Mouse (Mus musculus): ENCODE measurements around the gene Dcst2. TPM values are rescaled to one million over a fixed set of nuclear protein-coding genes. Genes with fewer than 3 reads are reported as not detected.

The Dcst2 gene
- polyA plus RNA-seq, 1 experiment from 2014 or later, result 2.8 TPM

DNA sequence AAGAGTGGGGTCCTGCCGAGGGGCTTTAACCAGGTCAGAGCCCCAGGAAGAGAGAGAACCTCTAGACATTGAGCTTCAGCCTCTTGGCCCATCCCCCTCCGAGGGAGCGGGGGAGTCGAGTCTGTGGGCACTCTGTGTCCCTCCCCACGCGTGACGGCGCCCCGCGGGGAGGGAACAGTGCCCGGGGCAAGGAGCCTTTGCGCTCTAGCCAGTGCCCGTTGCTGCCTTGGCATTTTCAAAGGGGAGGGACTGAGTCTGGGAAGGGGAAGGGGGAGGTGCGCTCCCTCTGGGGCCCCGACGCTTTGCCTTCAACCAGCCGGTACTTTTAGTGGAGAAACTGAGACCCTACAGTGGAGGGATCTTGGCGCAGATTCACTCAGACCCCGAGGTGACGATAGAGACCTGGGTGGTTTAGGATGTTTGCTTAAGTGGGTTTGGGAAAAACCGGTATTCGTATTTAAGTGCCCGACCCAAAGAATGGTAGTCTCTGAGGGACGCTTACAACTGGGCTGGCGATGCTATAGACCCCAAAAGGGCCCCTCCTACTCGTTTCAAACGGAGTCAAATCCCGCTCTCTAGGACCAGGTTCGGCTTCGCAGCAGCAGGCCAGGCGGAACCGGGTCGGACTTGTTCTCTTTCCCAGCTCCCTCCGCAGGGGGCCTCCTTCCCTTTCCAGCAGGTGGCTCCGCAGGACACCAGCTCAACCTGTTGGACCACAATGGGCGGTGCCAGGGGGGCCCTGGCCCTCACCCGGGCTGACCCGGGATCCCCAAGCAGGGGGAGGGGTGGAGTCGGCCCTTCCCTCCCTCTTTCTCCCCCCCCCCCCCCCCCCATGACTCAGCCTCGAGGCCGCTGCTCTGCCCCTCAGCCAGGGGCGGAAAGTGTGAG, 32.5 kb downstream of the Dcst2 start, which contains the start of gene Zbtb7b:
Zbtb7b (minus strand) TSS at position 771 of the 888 bp plus-strand sequence.
- H3K9ac ChIP-seq (ENCODE audit: low read depth, low read length), result peak within 1 kb of the TSS; percentile 85
- under 1% methylated on average over 40 of the region's 42 CpGs for WGBS
- H3K4me1 ChIP-seq (ENCODE audit: control insufficient read depth, insufficient read depth, low read length), result peaks cover 40% of the 10 kb centered on the region
- H3K36me3 ChIP-seq (ENCODE audit: control insufficient read depth, insufficient read depth, low read length), result no peaks in the 10 kb centered on the region
- peak within 1 kb of the TSS; percentile 99 for H3K4me2 ChIP-seq (ENCODE audit: low read depth, low read length)
- ATAC-seq, result peak; percentile 68
- no peaks in the 10 kb centered on the region for H3K27me3 ChIP-seq (replicated peaks; ENCODE audit: control insufficient read depth, insufficient read depth, low read length)
- H3K4me3 ChIP-seq (ENCODE audit: low read length), result peak within 1 kb of the TSS; percentile 77
- no peaks in the 10 kb centered on the region for H3K9me3 ChIP-seq (ENCODE audit: control insufficient read depth, low read length)
- peak within 1 kb of the TSS; percentile 97 for H3K27ac ChIP-seq (ENCODE audit: low read length)

DNA sequence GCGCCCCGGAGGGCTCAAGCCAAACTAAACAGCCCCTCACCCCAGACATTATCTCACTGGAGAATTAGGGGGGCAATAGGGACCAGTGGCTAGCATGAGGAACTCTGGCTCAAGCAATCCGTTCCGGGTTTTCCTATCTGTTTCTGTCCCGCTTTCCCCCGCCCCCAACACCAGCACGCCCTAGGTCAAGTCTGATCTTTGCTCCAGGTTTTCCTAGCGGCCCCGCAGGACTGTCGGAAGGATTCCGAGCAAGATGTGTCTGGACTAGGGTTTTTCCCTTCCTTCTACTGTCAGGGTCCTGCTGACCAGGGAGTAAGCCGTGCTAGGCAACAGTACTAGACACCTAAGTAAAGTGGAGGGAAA, 33.1 kb downstream of the Dcst2 start:
- no peaks in the 10 kb centered on the region for H3K27me3 ChIP-seq (replicated peaks; ENCODE audit: control insufficient read depth, insufficient read depth, low read length)
- H3K4me2 ChIP-seq (ENCODE audit: low read depth, low read length), result peak overlapping the region; percentile 99
- ATAC-seq, result peak; percentile 41
- no peaks in the 10 kb centered on the region for H3K9me3 ChIP-seq (ENCODE audit: control insufficient read depth, low read length)
- whole genome bisulfite sequencing, result under 1% methylated on average over 12 of the region's 12 CpGs
- peaks cover 34% of the 10 kb centered on the region for H3K4me1 ChIP-seq (ENCODE audit: control insufficient read depth, insufficient read depth, low read length)
- no peaks in the 10 kb centered on the region for H3K36me3 ChIP-seq (ENCODE audit: control insufficient read depth, insufficient read depth, low read length)
- peak overlapping the region; percentile 77 for H3K4me3 ChIP-seq (ENCODE audit: low read length)
- H3K27ac ChIP-seq (ENCODE audit: low read length), result peak overlapping the region; percentile 97
- peak overlapping the region; percentile 85 for H3K9ac ChIP-seq (ENCODE audit: low read depth, low read length)

DNA sequence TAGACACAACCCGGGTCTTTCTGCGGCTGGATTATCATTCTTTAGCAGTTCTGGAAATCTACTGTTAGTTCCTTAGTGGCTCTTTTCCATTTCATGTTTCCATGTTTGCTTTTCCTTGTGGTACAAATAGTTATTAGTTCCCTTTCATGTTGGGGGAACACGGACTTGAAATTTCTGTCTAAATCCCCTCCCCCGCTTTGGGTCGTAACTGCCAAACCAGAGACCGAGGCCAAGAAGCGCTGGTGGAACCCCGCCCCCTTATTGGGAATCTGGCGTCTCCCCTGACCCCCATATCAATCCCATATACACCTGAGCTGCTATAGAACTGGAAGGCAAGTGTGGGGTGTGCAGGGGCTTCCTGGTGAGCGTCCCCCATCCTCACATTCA, 33.6 kb downstream of the Dcst2 start:
- peak overlapping the region; percentile 77 for H3K4me3 ChIP-seq (ENCODE audit: low read length)
- H3K4me1 ChIP-seq (ENCODE audit: control insufficient read depth, insufficient read depth, low read length), result peaks cover 29% of the 10 kb centered on the region
- peak overlapping the region; percentile 78 for H3K9ac ChIP-seq (ENCODE audit: low read depth, low read length)
- WGBS, result 3% methylated on average over 10 of the region's 10 CpGs
- H3K4me2 ChIP-seq (ENCODE audit: low read depth, low read length), result peak overlapping the region; percentile 99
- H3K9me3 ChIP-seq (ENCODE audit: control insufficient read depth, low read length), result no peaks in the 10 kb centered on the region
- H3K36me3 ChIP-seq (ENCODE audit: control insufficient read depth, insufficient read depth, low read length), result no peaks in the 10 kb centered on the region
- peak overlapping the region; percentile 97 for H3K27ac ChIP-seq (ENCODE audit: low read length)
- no peak for ATAC-seq
- no peaks in the 10 kb centered on the region for H3K27me3 ChIP-seq (replicated peaks; ENCODE audit: control insufficient read depth, insufficient read depth, low read length)

DNA sequence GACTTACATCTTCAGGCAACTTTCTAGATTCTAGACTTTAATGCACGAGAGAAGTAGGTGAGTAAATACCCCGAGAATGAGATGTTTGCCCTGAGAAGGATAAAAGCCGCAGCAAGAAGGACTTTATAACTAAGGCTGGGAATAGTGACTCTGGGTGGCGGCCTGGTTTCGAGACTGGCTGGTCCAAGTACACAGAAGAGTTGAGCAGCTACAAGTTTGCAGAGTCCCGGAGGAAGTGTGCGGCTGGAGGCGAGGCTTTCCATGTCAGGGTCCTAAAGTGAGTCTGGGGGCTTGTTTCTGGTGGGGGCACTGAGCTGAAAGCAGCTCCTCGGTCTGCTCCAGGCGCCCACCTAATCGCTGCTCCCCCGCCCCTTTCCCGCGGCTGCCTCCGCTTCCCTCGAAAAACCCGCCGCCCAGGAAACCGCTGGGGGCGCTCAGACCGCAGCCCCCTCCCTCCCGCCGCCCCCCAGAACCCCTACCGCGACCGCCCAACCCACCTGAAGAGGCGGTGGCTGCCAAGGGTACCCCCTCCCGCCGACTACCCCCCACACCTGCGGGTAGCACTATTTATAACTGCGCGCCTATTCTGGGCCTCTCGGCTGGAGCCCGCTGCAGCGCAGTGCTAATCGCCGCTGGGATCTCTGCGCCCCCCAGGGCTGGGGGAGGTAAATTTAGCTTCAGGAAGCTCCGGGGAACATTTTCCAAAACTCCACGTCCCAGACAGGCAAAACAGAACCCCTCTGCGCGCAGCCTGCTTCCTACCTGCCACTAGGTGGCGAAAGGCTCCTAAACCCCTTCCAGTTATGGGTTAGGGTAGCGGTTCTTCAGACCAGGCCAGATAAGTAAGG, 34.3 kb downstream of the Dcst2 start:
- H3K4me1 ChIP-seq (ENCODE audit: control insufficient read depth, insufficient read depth, low read length), result peaks cover 22% of the 10 kb centered on the region
- WGBS, result under 1% methylated on average over 40 of the region's 44 CpGs

DNA sequence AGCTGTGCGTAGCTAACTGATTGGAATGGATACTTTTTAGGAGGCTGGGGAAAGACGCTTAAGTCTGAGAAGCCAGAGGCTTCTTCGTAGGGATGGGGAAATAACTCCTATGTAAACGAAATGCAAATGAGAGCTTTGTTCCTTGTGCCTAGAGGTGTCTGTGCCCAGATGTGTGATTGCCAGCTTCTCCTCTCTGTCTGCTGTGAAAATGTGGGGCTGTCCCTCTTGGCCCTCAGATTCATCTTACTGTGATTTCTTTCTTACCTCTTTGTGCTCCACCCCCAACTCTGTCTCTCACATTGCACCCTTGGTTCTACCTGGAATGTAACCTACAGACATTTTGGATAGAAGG, 34.9 kb downstream of the Dcst2 start:
- H3K4me2 ChIP-seq (ENCODE audit: low read depth, low read length), result peak overlapping the region; percentile 99
- H3K27ac ChIP-seq (ENCODE audit: low read length), result peak overlapping the region; percentile 97; the same call in 1 of the 2 replicates
- H3K4me1 ChIP-seq (ENCODE audit: control insufficient read depth, insufficient read depth, low read length), result peaks cover 16% of the 10 kb centered on the region
- WGBS, result 2% methylated on average over 4 of the region's 4 CpGs
- H3K9ac ChIP-seq (ENCODE audit: low read depth, low read length), result peak overlapping the region; percentile 78
- H3K27me3 ChIP-seq (replicated peaks; ENCODE audit: control insufficient read depth, insufficient read depth, low read length), result no peaks in the 10 kb centered on the region
- H3K9me3 ChIP-seq (ENCODE audit: control insufficient read depth, low read length), result no peaks in the 10 kb centered on the region
- no peaks in the 10 kb centered on the region for H3K36me3 ChIP-seq (ENCODE audit: control insufficient read depth, insufficient read depth, low read length)
- no peak for ATAC-seq
- peak overlapping the region; percentile 77 for H3K4me3 ChIP-seq (ENCODE audit: low read length)

More for the DNA sequence above, 34.3 kb downstream of the Dcst2 start:
- Histone ChIP-seq H3K27me3 (replicated peaks; ENCODE audit: control insufficient read depth, insufficient read depth, low read length) (no peaks in the 10 kb centered on the region), H3K9me3 (ENCODE audit: control insufficient read depth, low read length) (no peaks in the 10 kb centered on the region), H3K4me2 (ENCODE audit: low read depth, low read length) (peak overlapping the region; percentile 99), H3K27ac (ENCODE audit: low read length) (peak overlapping the region; percentile 97), H3K4me3 (ENCODE audit: low read length) (peak overlapping the region; percentile 77), H3K9ac (ENCODE audit: low read depth, low read length) (peak overlapping the region; percentile 78), H3K36me3 (ENCODE audit: control insufficient read depth, insufficient read depth, low read length) (no peaks in the 10 kb centered on the region)
- ATAC-seq, result no peak

DNA sequence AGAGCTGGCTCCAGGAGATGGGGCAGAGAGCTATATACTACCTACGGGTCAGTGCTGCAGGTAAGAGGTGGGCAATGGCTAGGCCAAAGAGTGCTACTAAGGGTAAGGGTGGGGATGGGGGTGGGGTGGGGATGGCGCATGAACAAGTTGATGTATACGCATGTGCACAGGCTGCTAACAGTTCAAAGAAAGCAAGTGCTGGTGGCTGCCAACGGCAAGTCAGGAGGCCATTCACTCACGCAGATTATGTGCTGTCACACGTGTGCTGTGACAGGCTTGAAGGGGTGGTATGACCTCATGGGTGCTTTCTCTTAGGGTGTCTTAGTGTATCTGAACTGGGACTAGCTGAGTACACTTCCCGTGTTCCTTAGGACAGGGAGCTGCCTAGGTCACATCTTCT, 39.6 kb downstream of the Dcst2 start:
- Histone ChIP-seq H3K36me3 (ENCODE audit: control insufficient read depth, insufficient read depth, low read length) (peaks cover 11% of the 10 kb centered on the region; the same call in 1 of the 2 replicates), H3K9ac (ENCODE audit: low read depth, low read length) (no peak overlapping the region), H3K4me1 (ENCODE audit: control insufficient read depth, insufficient read depth, low read length) (peaks cover 6% of the 10 kb centered on the region), H3K4me3 (ENCODE audit: low read length) (no peak overlapping the region), H3K9me3 (ENCODE audit: control insufficient read depth, low read length) (no peaks in the 10 kb centered on the region), H3K4me2 (ENCODE audit: low read depth, low read length) (no peak overlapping the region), H3K27me3 (replicated peaks; ENCODE audit: control insufficient read depth, insufficient read depth, low read length) (no peaks in the 10 kb centered on the region), H3K27ac (ENCODE audit: low read length) (no peak overlapping the region)
- ATAC-seq, result no peak
- WGBS, result 87% methylated on average over 7 of the region's 7 CpGs

DNA sequence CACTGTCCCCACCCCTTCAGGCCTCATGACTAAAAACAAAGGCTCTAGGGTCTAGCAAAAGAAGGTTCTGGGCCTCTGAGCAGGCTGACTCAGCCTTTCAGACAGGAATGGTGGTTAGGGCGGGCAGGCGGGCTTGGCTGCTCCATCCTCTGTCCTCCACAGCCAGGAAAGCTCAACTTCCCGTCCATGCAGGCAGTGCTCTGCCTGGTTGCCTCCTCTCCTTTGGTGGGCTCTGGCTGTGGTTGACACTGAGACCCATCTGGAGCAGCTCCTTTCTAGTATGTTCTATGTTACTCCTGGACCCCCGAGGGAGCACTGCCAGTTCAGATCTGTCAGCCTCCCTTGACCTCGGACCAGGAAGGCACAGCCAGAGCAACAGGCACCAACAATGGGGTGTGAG, 40.9 kb downstream of the Dcst2 start, which contains the start of gene Lenep:
Lenep (minus strand) TSS at position 101 of the 400 bp plus-strand sequence.
- Histone ChIP-seq H3K9ac (ENCODE audit: low read depth, low read length) (no peak within 1 kb of the TSS), H3K27me3 (replicated peaks; ENCODE audit: control insufficient read depth, insufficient read depth, low read length) (no peaks in the 10 kb centered on the region), H3K4me2 (ENCODE audit: low read depth, low read length) (no peak within 1 kb of the TSS), H3K27ac (ENCODE audit: low read length) (no peak within 1 kb of the TSS), H3K4me3 (ENCODE audit: low read length) (no peak within 1 kb of the TSS), H3K9me3 (ENCODE audit: control insufficient read depth, low read length) (no peaks in the 10 kb centered on the region), H3K4me1 (ENCODE audit: control insufficient read depth, insufficient read depth, low read length) (no peaks in the 10 kb centered on the region), H3K36me3 (ENCODE audit: control insufficient read depth, insufficient read depth, low read length) (peaks cover 17% of the 10 kb centered on the region; the same call in 1 of the 2 replicates)
- ATAC-seq, result 0 out of 2 replicates have a peak, but pooled peaks have one; percentile 17
- WGBS, result 80% methylated on average over 5 of the region's 5 CpGs

DNA sequence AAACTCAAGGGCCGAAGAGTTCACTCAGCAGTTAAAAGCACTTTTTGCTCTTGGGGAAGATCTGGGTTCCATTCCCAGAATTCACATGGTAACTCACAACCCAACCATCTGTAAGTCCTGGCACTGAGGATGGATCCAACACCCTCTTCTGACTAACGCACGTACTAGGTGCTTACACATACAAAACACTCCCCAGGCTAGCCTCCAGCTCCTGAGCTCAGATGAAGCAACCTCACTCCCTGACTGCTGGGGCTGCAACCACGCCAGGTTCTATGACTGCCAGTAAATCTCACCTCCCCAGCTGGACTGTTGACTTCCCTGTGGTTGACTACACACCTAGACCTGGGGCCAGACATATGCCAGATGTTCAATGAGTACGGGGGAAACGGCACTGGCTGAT, 45.1 kb downstream of the Dcst2 start:
- peaks cover 17% of the 10 kb centered on the region; the same call in 1 of the 2 replicates for H3K36me3 ChIP-seq (ENCODE audit: control insufficient read depth, insufficient read depth, low read length)
- H3K4me2 ChIP-seq (ENCODE audit: low read depth, low read length), result no peak overlapping the region
- H3K27ac ChIP-seq (ENCODE audit: low read length), result no peak overlapping the region
- H3K9ac ChIP-seq (ENCODE audit: low read depth, low read length), result no peak overlapping the region
- H3K27me3 ChIP-seq (replicated peaks; ENCODE audit: control insufficient read depth, insufficient read depth, low read length), result no peaks in the 10 kb centered on the region
- H3K4me1 ChIP-seq (ENCODE audit: control insufficient read depth, insufficient read depth, low read length), result no peaks in the 10 kb centered on the region
- no peak for ATAC-seq
- WGBS, result 87% methylated on average over 6 of the region's 6 CpGs
- no peaks in the 10 kb centered on the region for H3K9me3 ChIP-seq (ENCODE audit: control insufficient read depth, low read length)
- no peak overlapping the region for H3K4me3 ChIP-seq (ENCODE audit: low read length)

DNA sequence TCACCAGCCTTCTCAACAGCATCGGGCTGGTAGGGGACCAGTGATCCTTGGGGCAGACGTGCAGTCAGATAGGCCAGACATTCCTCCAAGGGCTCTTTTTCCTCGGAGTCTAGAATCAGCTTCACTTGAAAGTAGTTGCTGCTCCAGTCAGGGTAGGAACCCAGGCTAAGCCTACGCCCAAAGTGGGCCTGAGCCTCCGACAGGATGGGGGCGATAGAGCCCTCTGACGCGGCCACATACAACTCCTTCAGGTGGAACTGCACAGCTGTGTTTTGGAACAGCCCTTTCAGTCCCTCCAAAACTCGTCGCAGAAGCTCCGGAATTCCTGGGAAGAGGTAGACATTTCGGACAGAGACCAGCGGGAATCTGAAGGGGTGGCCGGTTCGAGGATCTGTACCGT, 46.7 kb downstream of the Dcst2 start:
- no peaks in the 10 kb centered on the region for H3K27me3 ChIP-seq (replicated peaks; ENCODE audit: control insufficient read depth, insufficient read depth, low read length)
- ATAC-seq, result no peak
- no peak overlapping the region for H3K4me2 ChIP-seq (ENCODE audit: low read depth, low read length)
- H3K27ac ChIP-seq (ENCODE audit: low read length), result no peak overlapping the region
- 0 out of 2 replicates have a peak, but pooled peaks cover 11% of the 10 kb centered on the region for H3K36me3 ChIP-seq (ENCODE audit: control insufficient read depth, insufficient read depth, low read length)
- 64% methylated on average over 16 of the region's 16 CpGs for WGBS
- no peak overlapping the region for H3K9ac ChIP-seq (ENCODE audit: low read depth, low read length)
- no peaks in the 10 kb centered on the region for H3K4me1 ChIP-seq (ENCODE audit: control insufficient read depth, insufficient read depth, low read length)
- no peaks in the 10 kb centered on the region for H3K9me3 ChIP-seq (ENCODE audit: control insufficient read depth, low read length)
- no peak overlapping the region for H3K4me3 ChIP-seq (ENCODE audit: low read length)
